15 mouse cellular contexts compared by ENCODE assay signal in the genomic region with DNA sequence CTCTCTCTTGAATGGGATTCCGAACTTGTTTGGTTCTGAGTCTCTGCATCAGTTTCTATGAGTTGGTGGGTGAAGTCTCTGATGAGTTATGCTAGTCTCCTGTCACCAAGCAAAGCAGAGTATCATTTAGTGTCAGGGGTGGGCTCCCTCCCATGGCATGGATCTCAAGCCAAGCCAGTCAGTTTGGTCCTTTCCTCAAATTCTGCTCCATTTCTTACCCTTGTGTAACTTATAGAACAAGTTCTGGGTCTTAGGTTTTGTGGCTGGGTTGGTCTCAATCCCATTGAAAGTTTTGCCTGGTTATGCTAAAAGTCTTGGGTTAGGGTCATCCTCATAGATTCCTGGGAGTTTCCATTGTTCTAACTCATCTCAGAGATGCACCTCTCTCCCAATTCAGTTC.
"Had no signal": no experiment of that assay in that cellular context is flagged by ENCODE, and none has a peak within 500 bp of the region (broad histone marks: within the 10 kb centered on the region; RNA-seq: fewer than 3 reads in every experiment).

No protein-coding gene starts in this region.

- H3K27me3 ChIP-seq: neural tube, embryonic 13.5 days; neural tube, embryonic 15.5 days; stomach, embryonic 15.5 days had no signal

- H3K9me3 ChIP-seq: neural tube, embryonic 13.5 days; neural tube, embryonic 15.5 days; stomach, embryonic 15.5 days had no signal

- H3K4me1 ChIP-seq: neural tube, embryonic 13.5 days; neural tube, embryonic 15.5 days; stomach, embryonic 15.5 days had no signal

- H3K4me2 ChIP-seq: neural tube, embryonic 13.5 days; neural tube, embryonic 15.5 days; stomach, embryonic 15.5 days had no signal

- H3K9ac ChIP-seq: neural tube, embryonic 13.5 days; neural tube, embryonic 15.5 days; stomach, embryonic 15.5 days had no signal

- DNase-seq: retina, postnatal 1 day; right cerebral cortex, postnatal 14 days; right cerebral cortex, postnatal 25 days; right cerebral cortex, postnatal 4 days; spleen, adult 18-20 months; thymus, adult 18-20 months; thymus, adult 2 months; thymus, postnatal 14 days; thymus, postnatal 25 days; thymus, postnatal 36 days; thymus, postnatal 4 days had no signal

- H3K27ac ChIP-seq: neural tube, embryonic 13.5 days; neural tube, embryonic 15.5 days; stomach, embryonic 15.5 days; stomach, postnatal 0 days had no signal

- H3K4me3 ChIP-seq: neural tube, embryonic 13.5 days; neural tube, embryonic 15.5 days; stomach, embryonic 15.5 days had no signal
